Mouse (Mus musculus): ENCODE measurements around the gene Cfap73.

DNA sequence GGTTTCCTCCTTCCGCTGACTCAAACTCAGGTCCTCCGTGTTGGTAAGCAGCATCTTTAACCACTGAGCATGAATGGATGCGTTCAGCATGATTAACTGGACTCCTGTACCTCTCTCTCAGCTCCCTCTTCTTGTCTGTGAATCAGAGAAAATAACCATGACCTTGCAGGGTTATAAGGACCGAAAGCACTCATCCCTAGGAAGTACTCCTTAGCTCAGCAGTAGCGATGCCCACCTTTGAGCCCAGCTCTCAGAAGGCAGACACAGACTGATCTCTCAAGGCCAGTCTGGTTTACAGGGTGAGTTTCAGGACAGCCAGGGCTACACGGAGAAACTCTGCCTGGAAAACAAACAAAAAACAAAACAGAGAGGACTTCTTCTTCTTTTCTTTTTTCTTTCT is 39.5 kb downstream of the Cfap73 start:
- TF ChIP-seq TAL1 (IDR thresholded peaks at IDR 0.05; ENCODE audit: low read length), result no peak
- no peak for TF ChIP-seq GATA1 (IDR thresholded peaks at IDR 0.05; ENCODE audit: low read length)
